Mouse (Mus musculus) forebrain, embryonic 11.5 days (tissue): ENCODE results near the gene Nup54. TPM values are rescaled to one million over a fixed set of nuclear protein-coding genes. Genes with fewer than 3 reads are reported as not detected.

Experiments
- ATAC-seq: fragments of 200-750 bp; cut with Nextera tagmentation; replicated peaks from 2 replicates; pipeline ENCODE4 v1.8.0; 2017; ENCODE audit warnings: moderate TSS enrichment; ENCODE audit not compliant: low FRiP score
- DNase-seq: peaks from one replicate; pipeline ENCODE4 v3.0.0-alpha.2; 2017; ENCODE audit warnings: low spot score
- H3K27ac ChIP-seq: fragments of 300-500 bp; sonication (generic); 2 replicates; pipeline ENCODE4 v1.5.1; 2014; ENCODE audit warnings: low read depth, low read length
- H3K27me3 ChIP-seq: fragments of 300-500 bp; sonication (generic); 2 replicates; pipeline ENCODE4 v1.6.1; 2014; ENCODE audit warnings: mild to moderate bottlenecking, low read length, mixed read lengths; ENCODE audit not compliant: control insufficient read depth, insufficient read depth
- H3K36me3 ChIP-seq: fragments of 300-500 bp; sonication (generic); 2 replicates; pipeline ENCODE4 v1.6.1; 2014; ENCODE audit warnings: mild to moderate bottlenecking, low read length, moderate library complexity, mixed read lengths; ENCODE audit not compliant: control insufficient read depth, insufficient read depth
- H3K4me1 ChIP-seq: fragments of 300-500 bp; sonication (generic); replicated peaks from 2 replicates; pipeline ENCODE4 v1.6.1; 2014; ENCODE audit warnings: low read length, mixed read lengths; ENCODE audit not compliant: control insufficient read depth, insufficient read depth
- H3K4me2 ChIP-seq: fragments of 300-500 bp; sonication (generic); 2 replicates; pipeline ENCODE4 v1.6.1; 2014; ENCODE audit warnings: low read depth, mild to moderate bottlenecking, low read length, moderate library complexity, mixed read lengths; ENCODE audit not compliant: severe bottlenecking
- H3K4me3 ChIP-seq: fragments of 300-500 bp; sonication (generic); 2 replicates; pipeline ENCODE4 v1.5.1; 2014; ENCODE audit warnings: low read depth, low read length
- H3K9ac ChIP-seq: fragments of 300-500 bp; sonication (generic); 2 replicates; pipeline ENCODE4 v1.6.1; 2014; ENCODE audit warnings: low read length
- H3K9me3 ChIP-seq: fragments of 300-500 bp; sonication (generic); 2 replicates; pipeline ENCODE4 v1.6.1; 2016; ENCODE audit warnings: low read length, mixed read lengths; ENCODE audit not compliant: control insufficient read depth
- WGBS: fragments of 180-500 bp; shearing (Covaris S2); extraction: QIAGEN DNeasy Blood & Tissue Kit; methylation state at CpG from one replicate; pipeline ENCODE4 v1.1.7; 2014; 5-methylcytosine and 5-hydroxymethylcytosine counted together
- polyA plus RNA-seq: library from polyadenylated mRNA; unstranded; fragments of >200 nt; fragmentation: Nextera tagmentation; extraction: Ambion mirVana; gene quantifications from 2 replicates; pipeline ENCODE4 v1.2.1, GENCODE M21; 2014

Nup54 gene
- polyA plus RNA-seq, 1 experiment from 2014 or later, result 65.9 TPM

DNA sequence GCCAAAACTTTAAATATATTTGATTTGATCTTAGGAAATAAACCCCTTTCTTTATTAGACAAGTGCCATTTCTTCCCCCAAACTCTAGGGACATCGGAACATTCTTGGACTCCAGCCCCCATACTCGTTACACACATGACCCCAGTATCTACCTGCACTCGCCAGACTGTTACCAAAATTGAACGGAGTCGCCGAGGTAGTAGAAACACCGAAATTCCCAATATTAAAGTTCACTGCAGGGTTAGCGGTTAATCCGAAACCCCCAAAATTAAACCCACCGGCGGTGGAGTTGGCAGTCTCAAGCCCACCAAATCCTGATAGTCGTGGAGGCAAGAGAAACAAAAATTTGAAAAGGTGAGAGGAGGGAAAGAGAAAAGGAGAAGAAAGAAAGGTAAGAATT lies 949 bp downstream of the Nup54 start:
- Histone ChIP-seq H3K36me3 (peaks cover 1% of the 10 kb centered on the region; the same call in 1 of the 2 replicates), H3K9me3 (no peaks in the 10 kb centered on the region), H3K27me3 (no peaks in the 10 kb centered on the region), H3K4me1 (no peaks in the 10 kb centered on the region), H3K4me3 (peak overlapping the region; percentile 89), H3K27ac (no peak overlapping the region), H3K4me2 (peak overlapping the region; percentile 58), H3K9ac (peak overlapping the region; percentile 96)
- WGBS, result under 1% methylated on average over 12 of the region's 12 CpGs
- no peak for ATAC-seq
- DNase-seq, result no peak

DNA sequence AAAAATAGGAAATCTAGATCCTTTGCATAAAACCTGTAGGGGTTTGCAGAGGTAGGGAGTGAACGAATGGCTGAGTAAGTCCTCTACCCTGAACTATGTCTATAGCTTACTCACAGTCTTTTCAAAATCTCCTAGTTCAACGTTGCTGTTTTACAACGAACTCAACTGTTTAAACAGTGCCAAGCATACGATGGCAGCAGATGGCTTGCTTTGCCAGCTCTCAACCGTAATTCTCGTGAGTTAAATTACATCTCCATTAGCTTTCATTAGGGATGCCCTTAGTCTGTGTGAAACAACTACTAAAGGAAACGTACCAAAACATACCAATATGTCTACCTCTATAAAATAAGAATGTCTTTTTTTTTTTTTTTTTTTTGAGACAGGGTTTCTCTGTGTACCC lies 3.4 kb downstream of the Nup54 start:
- 89% methylated on average over 7 of the region's 7 CpGs for WGBS
- Histone ChIP-seq H3K9me3 (no peaks in the 10 kb centered on the region), H3K27ac (no peak overlapping the region), H3K4me3 (no peak overlapping the region), H3K36me3 (peaks cover 12% of the 10 kb centered on the region; the same call in 1 of the 2 replicates), H3K4me2 (no peak overlapping the region), H3K9ac (no peak overlapping the region), H3K4me1 (no peaks in the 10 kb centered on the region), H3K27me3 (no peaks in the 10 kb centered on the region)
- DNase-seq (no peak), ATAC-seq (no peak)

DNA sequence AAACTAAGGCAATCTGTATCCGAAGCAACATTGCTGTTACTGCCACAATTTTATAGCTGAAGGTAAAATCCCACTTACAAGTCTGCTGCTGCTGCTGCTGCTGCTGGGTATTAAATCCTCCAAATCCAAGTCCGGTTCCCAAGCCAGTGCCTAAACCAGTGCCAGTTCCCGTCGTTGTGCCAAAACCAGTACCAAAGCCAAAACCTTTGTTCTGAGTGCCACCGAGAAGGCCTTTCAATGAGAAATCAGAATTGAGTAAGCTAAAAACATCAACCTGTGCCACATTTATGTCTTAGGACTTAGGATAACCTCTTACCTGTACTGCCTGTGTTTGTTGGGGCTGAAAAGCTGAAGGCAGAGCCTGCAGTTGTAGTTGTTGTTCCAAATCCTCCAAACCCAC lies 4.3 kb downstream of the Nup54 start:
- H3K9ac ChIP-seq, result no peak overlapping the region
- no peak for ATAC-seq
- no peaks in the 10 kb centered on the region for H3K9me3 ChIP-seq
- DNase-seq, result no peak
- H3K36me3 ChIP-seq, result peaks cover 13% of the 10 kb centered on the region; the same call in 1 of the 2 replicates
- no peak overlapping the region for H3K4me3 ChIP-seq
- no peak overlapping the region for H3K27ac ChIP-seq
- no peaks in the 10 kb centered on the region for H3K27me3 ChIP-seq
- H3K4me1 ChIP-seq, result no peaks in the 10 kb centered on the region
- WGBS, result 84% methylated on average over 5 of the region's 5 CpGs
- H3K4me2 ChIP-seq, result no peak overlapping the region

DNA sequence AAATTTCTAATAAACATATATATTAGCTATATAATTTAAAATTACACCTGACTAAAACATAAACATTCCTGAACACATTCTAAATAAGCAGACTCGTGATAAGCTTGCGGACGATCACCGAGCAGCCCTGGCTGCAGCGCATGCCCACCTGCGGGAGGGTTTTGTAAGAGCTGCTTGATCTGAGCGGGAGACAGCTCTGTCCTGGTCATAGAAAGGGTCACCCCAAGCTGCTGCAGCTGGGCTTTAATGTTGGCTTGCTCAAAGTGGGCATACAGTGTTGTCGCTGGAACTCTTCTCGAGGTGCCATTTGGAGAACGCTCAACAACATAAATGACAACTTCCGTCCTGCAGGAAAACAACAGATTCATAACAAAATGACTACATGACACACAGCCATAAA lies 10.9 kb downstream of the Nup54 start:
- no peaks in the 10 kb centered on the region for H3K4me1 ChIP-seq
- no peaks in the 10 kb centered on the region for H3K27me3 ChIP-seq
- no peak overlapping the region for H3K9ac ChIP-seq
- WGBS, result 96% methylated on average over 11 of the region's 11 CpGs
- ATAC-seq (no peak), DNase-seq (no peak)
- H3K36me3 ChIP-seq, result peaks cover 15% of the 10 kb centered on the region; the same call in 1 of the 2 replicates
- H3K9me3 ChIP-seq, result no peaks in the 10 kb centered on the region
- H3K4me3 ChIP-seq, result no peak overlapping the region
- no peak overlapping the region for H3K27ac ChIP-seq
- H3K4me2 ChIP-seq, result no peak overlapping the region

- ATAC-seq (no peak), DNase-seq (no peak)
- WGBS, result 88% methylated on average over 8 of the region's 8 CpGs
- Histone ChIP-seq H3K27me3 (no peaks in the 10 kb centered on the region), H3K9me3 (no peaks in the 10 kb centered on the region), H3K27ac (no peak overlapping the region), H3K9ac (no peak overlapping the region), H3K4me1 (no peaks in the 10 kb centered on the region), H3K4me3 (no peak overlapping the region), H3K4me2 (no peak overlapping the region), H3K36me3 (peaks cover 7% of the 10 kb centered on the region; the same call in 1 of the 2 replicates)
Measured at GRCm38 (mm10) chr5:92413982-92414375, 21.0 kb downstream of the Nup54 start.

- no peaks in the 10 kb centered on the region for H3K9me3 ChIP-seq
- no peak overlapping the region for H3K4me2 ChIP-seq
- 90% methylated on average over 11 of the region's 11 CpGs for WGBS
- no peak overlapping the region for H3K27ac ChIP-seq
- H3K4me1 ChIP-seq, result no peaks in the 10 kb centered on the region
- H3K27me3 ChIP-seq, result no peaks in the 10 kb centered on the region
- no peak overlapping the region for H3K4me3 ChIP-seq
- DNase-seq (no peak), ATAC-seq (no peak)
- H3K9ac ChIP-seq, result no peak overlapping the region
- peaks cover 7% of the 10 kb centered on the region; the same call in 1 of the 2 replicates for H3K36me3 ChIP-seq
Measured at GRCm38 (mm10) chr5:92413271-92413981, 21.6 kb downstream of the Nup54 start.

DNA sequence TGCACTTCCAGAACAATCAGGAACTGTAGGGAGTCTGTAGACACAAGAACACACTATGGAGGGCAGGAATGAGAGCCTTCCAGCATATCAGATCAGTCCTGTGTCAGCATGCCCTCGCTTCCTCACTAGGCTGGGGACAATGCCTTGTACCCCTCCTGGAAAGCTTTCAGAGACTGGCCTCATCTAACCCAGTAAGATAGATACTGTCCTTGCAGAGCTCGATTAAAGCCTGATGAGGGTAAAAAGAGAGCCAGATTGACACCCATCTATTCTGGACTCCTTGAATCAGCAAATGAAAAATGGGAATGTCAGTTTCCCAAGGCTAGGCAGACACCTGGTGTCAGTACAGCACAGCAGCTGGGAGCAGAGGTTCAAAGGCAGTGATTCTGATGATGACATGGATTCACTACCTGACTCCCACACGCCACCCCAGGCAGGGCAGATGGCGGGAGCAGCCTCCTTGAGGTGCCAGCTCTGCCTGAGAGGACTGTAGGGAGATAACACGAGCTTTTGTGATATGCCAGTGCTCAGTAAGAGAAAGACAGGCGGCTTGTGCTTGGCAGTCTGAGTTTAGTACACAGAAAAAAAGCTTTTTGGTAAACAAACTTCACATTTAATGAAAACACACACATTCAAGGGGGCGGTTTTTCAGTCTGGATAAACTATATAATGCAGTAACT lies 23.4 kb downstream of the Nup54 start:
- H3K9ac ChIP-seq, result no peak overlapping the region
- H3K4me3 ChIP-seq, result no peak overlapping the region
- no peak for ATAC-seq
- H3K36me3 ChIP-seq, result peaks cover under 1% of the 10 kb centered on the region; the same call in 1 of the 2 replicates
- H3K4me1 ChIP-seq, result no peaks in the 10 kb centered on the region
- no peak for DNase-seq
- H3K4me2 ChIP-seq, result no peak overlapping the region
- no peaks in the 10 kb centered on the region for H3K27me3 ChIP-seq
- H3K9me3 ChIP-seq, result no peaks in the 10 kb centered on the region
- H3K27ac ChIP-seq, result no peak overlapping the region
- WGBS, result 80% methylated on average over 7 of the region's 7 CpGs

DNA sequence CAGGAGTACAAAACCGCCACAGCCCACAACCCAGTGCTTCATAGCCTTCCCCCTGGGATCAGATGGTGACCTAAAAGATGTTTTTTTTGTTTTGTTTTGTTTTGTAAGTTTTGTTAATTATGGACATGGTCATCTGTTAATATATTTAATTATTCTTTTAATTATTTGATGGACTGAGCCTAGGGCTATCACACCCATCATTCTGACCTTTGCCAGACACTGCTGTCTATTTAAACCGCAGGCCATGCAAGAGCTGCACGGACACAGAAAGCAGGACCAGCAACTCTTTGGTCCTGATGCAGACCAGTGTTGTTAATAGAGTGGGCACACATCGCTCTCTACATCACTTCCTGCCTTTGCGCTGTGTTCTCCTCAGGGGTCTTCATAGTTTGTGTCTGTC lies 24.5 kb downstream of the Nup54 start:
- WGBS, result 88% methylated on average over 5 of the region's 5 CpGs

More for the DNA sequence above, 24.5 kb downstream of the Nup54 start:
- H3K4me1 ChIP-seq, result no peaks in the 10 kb centered on the region
- H3K4me3 ChIP-seq, result no peak overlapping the region
- no peaks in the 10 kb centered on the region for H3K27me3 ChIP-seq
- H3K27ac ChIP-seq, result no peak overlapping the region
- H3K4me2 ChIP-seq, result no peak overlapping the region
- H3K36me3 ChIP-seq, result no peaks in the 10 kb centered on the region
- no peaks in the 10 kb centered on the region for H3K9me3 ChIP-seq
- DNase-seq, result no peak
- ATAC-seq, result no peak
- no peak overlapping the region for H3K9ac ChIP-seq
